Mouse (Mus musculus) liver, embryonic 14.5 days (tissue): ENCODE data around the gene Mboat2. TPM values are rescaled to one million over a fixed set of nuclear protein-coding genes. Genes with fewer than 3 reads are reported as not detected.

ENCODE experiments used
- ATAC-seq: fragments of 200-750 bp; cut with Nextera tagmentation; 2 replicates; pipeline ENCODE4 v1.8.0; 2017; ENCODE audit warnings: moderate number of reproducible peaks, mild to moderate bottlenecking, moderate library complexity; ENCODE audit not compliant: insufficient read depth
- DNase-seq, 3 experiments: peaks; one replicate each; pipeline ENCODE4 v3.0.0-alpha.2; 2012 to 2013; ENCODE audit warnings: low read depth in 3 of 3, low spot score in 3 of 3
- H3K27ac ChIP-seq: fragments of 300-500 bp; sonication (generic); 2 replicates; pipeline ENCODE4 v1.5.1; 2014; ENCODE audit warnings: moderate library complexity, mild to moderate bottlenecking, control low read depth, inconsistent platforms
- H3K27me3 ChIP-seq: fragments of 300-500 bp; sonication (generic); 2 replicates; pipeline ENCODE4 v1.6.1; 2014; ENCODE audit warnings: mild to moderate bottlenecking, low read length, moderate library complexity; ENCODE audit not compliant: control insufficient read depth, insufficient read depth
- H3K36me3 ChIP-seq: fragments of 300-500 bp; sonication (generic); replicated peaks from 2 replicates; pipeline ENCODE4 v1.6.1; 2014; ENCODE audit warnings: low read depth; ENCODE audit not compliant: control insufficient read depth, insufficient read depth
- H3K4me1 ChIP-seq, 2 experiments: fragments of 200-500 bp in 1 of 2; fragments of 300-500 bp in 1 of 2; sonication (generic) in 1 of 2; replicated peaks; 2 replicates each; pipeline ENCODE4 v1.6.1; 2012 to 2014; ENCODE audit warnings: antibody characterized with exemption in 1 of 2, inconsistent platforms in 1 of 2, low read length in 1 of 2; ENCODE audit not compliant: control insufficient read depth in 2 of 2, insufficient read depth in 2 of 2
- H3K4me2 ChIP-seq: fragments of 300-500 bp; sonication (generic); 2 replicates; pipeline ENCODE4 v1.6.1; 2014; ENCODE audit warnings: low read depth, mild to moderate bottlenecking, control low read depth, moderate library complexity
- H3K4me3 ChIP-seq, 2 experiments: fragments of 200-500 bp in 1 of 2; fragments of 300-500 bp in 1 of 2; sonication (generic) in 1 of 2; 2 replicates each; pipeline ENCODE4 v1.5.1; 2012 to 2014; ENCODE audit warnings: low read depth in 2 of 2, low read length in 2 of 2, mild to moderate bottlenecking in 2 of 2, control low read depth in 1 of 2, inconsistent platforms in 1 of 2, moderate library complexity in 1 of 2; ENCODE audit not compliant: insufficient read depth in 1 of 2
- H3K9ac ChIP-seq: fragments of 300-500 bp; sonication (generic); replicated peaks from 2 replicates; pipeline ENCODE4 v1.6.1; 2014; ENCODE audit warnings: mild to moderate bottlenecking, control low read depth, moderate library complexity
- H3K9me3 ChIP-seq: fragments of 300-500 bp; sonication (generic); 2 replicates; pipeline ENCODE4 v1.6.1; 2016; ENCODE audit warnings: low read length, mixed read lengths; ENCODE audit not compliant: control insufficient read depth
- CTCF ChIP-seq: IDR thresholded peaks from 2 replicates; pipeline ENCODE4 v1.5.1; 2016; ENCODE audit warnings: antibody characterized with exemption, low read depth, control low read depth
- EP300 ChIP-seq: IDR thresholded peaks from 2 replicates; pipeline ENCODE4 v1.6.1; 2016; ENCODE audit warnings: antibody characterized with exemption, low read depth
- WGBS: fragments of 180-500 bp; shearing (Covaris S2); extraction: QIAGEN DNeasy Blood & Tissue Kit; methylation state at CpG from one replicate; pipeline ENCODE4 v1.1.7; 2014; ENCODE audit not compliant: insufficient replicate concordance; 5-methylcytosine and 5-hydroxymethylcytosine counted together
- polyA plus RNA-seq, 2 experiments: library from polyadenylated mRNA; depleted of rRNA in 1 of 2; stranded (reverse) in 1 of 2; unstranded in 1 of 2; fragments of >200 nt; fragmentation: Nextera tagmentation in 1 of 2; extraction: Ambion mirVana in 1 of 2; gene quantifications; 2 replicates each; pipeline versions ENCODE4 v1.2.1 to v1.2.3; 2012 to 2014

Gene Mboat2
- polyA plus RNA-seq, 2 experiments = 1.3 to 3.6 TPM

DNA sequence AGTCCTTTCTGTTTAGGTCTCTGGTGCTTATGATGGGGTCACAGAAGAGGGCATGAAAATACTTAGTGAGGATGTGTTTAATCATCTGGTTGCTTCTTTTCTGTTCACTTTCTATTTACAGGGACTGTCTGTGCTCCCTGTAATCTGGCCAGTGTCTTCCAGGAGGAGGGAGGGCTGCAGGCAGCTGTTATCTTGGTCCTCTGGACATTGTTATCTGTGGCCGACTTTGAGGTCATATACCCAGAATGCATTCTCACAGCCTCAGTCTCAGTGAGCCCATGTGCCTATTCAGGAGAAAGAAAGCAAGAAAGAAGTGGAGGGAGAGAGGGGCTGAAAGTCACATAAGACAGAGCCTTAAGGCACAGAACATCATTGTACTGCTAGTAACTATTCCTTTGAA is 19.4 kb upstream of the Mboat2 start:
- Histone ChIP-seq H3K27ac (no peak overlapping the region), H3K9me3 (no peaks in the 10 kb centered on the region), H3K4me1 (peaks cover 0 to 8% of the 10 kb centered on the region in 2 experiments; a peak in 3 of 4 replicates), H3K4me2 (no peak overlapping the region), H3K27me3 (no peaks in the 10 kb centered on the region; the same call in 1 of the 2 replicates), H3K9ac (no peak overlapping the region), H3K36me3 (no peaks in the 10 kb centered on the region), H3K4me3 (no peak overlapping the region)
- WGBS = 3% methylated on average over 1 of the region's 1 CpGs
- DNase-seq = no peak
- TF ChIP-seq CTCF = no peak
- 0 out of 2 replicates have a peak, but pooled peaks have one; percentile 31 for TF ChIP-seq EP300
- ATAC-seq = peak; percentile 57; the same call in 1 of the 2 replicates

DNA sequence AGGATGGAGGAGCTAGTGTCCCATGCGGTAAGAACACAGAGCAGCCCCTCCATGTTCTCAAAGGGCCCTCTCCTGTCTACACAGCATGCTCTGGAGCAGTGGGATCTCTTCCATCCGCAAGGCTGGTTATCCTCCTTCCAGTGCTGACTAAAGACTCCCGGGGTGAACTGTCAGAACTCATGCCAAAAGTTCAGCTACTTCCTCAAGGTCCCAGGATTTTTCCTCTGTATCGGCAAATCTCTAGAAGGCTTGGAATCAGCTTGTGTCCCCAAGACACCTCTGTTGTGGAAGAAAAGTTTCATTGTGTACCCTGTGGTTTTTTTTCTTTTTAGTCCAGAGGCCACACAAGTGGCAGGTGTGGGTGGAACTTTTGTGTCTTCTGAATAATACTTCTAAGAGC is 18.8 kb upstream of the Mboat2 start:
- H3K27me3 ChIP-seq = no peaks in the 10 kb centered on the region; the same call in 1 of the 2 replicates
- H3K4me3 ChIP-seq = no peak overlapping the region
- H3K36me3 ChIP-seq = no peaks in the 10 kb centered on the region
- no peak overlapping the region for H3K4me2 ChIP-seq
- H3K4me1 ChIP-seq = peaks cover 0 to 8% of the 10 kb centered on the region in 2 experiments; a peak in 3 of 4 replicates
- H3K9me3 ChIP-seq = no peaks in the 10 kb centered on the region
- DNase-seq (no peak), ATAC-seq (no peak)
- H3K9ac ChIP-seq = no peak overlapping the region
- no peak overlapping the region for H3K27ac ChIP-seq
- 80% methylated on average over 4 of the region's 4 CpGs for WGBS
- TF ChIP-seq CTCF = no peak
- TF ChIP-seq EP300 = no peak

DNA sequence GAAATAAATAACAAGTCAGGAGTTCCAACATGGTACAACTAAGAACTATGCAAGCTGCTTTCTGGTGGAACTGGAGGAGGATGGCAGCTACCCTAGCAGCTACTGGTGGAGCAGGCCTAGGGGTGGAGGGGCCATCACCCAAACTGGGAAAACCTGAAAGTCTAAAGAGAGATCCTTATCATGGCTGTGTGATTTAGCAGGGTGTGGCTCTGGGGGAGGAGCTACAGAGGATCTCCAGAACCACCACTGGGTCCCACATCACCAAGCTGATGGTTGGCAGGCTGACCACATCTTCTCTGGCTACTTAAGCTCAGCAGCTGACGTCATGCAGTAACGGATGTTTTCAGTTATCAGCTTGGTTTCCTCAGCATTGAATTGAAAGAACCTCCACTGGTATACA is 7.8 kb upstream of the Mboat2 start:
- no peak overlapping the region for H3K4me3 ChIP-seq
- H3K4me2 ChIP-seq = no peak overlapping the region
- TF ChIP-seq CTCF (no peak), EP300 (no peak)
- 29% methylated on average over 2 of the region's 2 CpGs for WGBS
- H3K27me3 ChIP-seq = no peaks in the 10 kb centered on the region
- ATAC-seq (no peak), DNase-seq (no peak)
- H3K27ac ChIP-seq = no peak overlapping the region
- H3K36me3 ChIP-seq = no peaks in the 10 kb centered on the region
- no peaks in the 10 kb centered on the region for H3K9me3 ChIP-seq
- peaks cover 0 to 2% of the 10 kb centered on the region in 2 experiments; a peak in 1 of 4 replicates for H3K4me1 ChIP-seq
- no peak overlapping the region for H3K9ac ChIP-seq

DNA sequence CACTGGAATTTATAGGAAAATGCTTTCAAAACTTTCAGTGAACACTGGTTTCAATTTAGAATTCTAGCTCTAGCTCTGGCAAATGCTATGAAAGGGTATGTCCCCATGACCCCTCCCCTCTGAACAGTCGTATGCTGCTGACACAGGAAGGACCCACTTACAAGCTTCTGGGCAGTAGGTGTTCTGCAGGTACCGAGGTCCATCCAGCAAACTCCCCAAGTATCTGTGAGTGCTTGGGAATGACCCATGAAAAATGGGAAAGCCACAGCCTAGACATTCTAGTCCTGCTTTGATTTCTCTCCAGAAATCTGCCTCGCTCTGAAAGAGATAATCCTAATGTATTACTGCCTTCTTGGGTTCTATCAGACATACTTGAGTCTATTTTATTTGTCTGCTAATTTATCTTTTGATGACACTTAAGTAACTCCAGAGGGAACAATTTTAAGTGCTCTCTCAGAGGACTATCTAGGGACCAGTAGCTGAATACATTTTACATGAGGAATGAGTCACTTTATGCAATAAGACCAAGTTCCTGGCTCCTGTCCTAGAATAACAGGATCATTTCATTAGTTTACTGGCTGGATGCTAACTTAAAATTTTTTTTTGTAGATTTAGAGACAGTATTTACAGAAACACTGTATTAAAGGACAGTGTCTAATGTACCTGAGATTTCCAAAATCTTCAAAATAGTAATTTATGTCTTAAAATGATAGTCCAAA is 6.9 kb upstream of the Mboat2 start:
- ATAC-seq (no peak), DNase-seq (no peak)
- TF ChIP-seq EP300 (no peak), CTCF (no peak)
- Histone ChIP-seq H3K36me3 (no peaks in the 10 kb centered on the region), H3K4me1 (peaks cover 0 to 2% of the 10 kb centered on the region in 2 experiments; a peak in 1 of 4 replicates), H3K27me3 (no peaks in the 10 kb centered on the region), H3K9me3 (no peaks in the 10 kb centered on the region), H3K4me3 (no peak overlapping the region), H3K9ac (no peak overlapping the region), H3K4me2 (no peak overlapping the region), H3K27ac (no peak overlapping the region)
- WGBS = 73% methylated on average over 3 of the region's 3 CpGs

DNA sequence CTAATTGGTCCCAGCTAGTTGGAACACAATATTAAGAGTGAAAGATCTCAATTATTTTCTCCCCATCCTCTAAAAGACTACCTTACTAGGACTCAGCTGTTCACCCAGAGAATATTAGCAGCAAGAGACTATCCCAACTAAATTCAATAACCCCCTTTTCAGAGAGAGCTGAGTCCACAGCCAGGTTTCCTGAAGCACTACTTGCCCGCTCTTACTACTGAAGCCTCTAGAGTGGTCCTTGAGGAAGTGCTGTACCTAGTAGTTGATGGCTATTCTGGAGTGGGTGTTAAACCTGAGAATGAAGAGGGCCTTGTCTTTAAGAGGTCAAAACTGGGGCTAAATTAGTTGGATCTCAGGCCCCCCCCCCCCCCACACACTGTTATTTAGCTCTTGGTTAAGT is 593 bp upstream of the Mboat2 start:
- ATAC-seq (no peak), DNase-seq (no peak)
- peaks cover 3 to 6% of the 10 kb centered on the region in 2 experiments; a peak in 3 of 4 replicates for H3K4me1 ChIP-seq
- H3K4me2 ChIP-seq = no peak overlapping the region
- 90% methylated on average over 1 of the region's 1 CpGs for WGBS
- H3K9me3 ChIP-seq = no peaks in the 10 kb centered on the region
- no peak overlapping the region for H3K4me3 ChIP-seq
- peaks cover 12% of the 10 kb centered on the region for H3K27me3 ChIP-seq
- TF ChIP-seq EP300 (no peak), CTCF (no peak)
- no peak overlapping the region for H3K27ac ChIP-seq
- no peak overlapping the region for H3K9ac ChIP-seq
- no peaks in the 10 kb centered on the region for H3K36me3 ChIP-seq
